Mouse (Mus musculus) midbrain, embryonic 16.5 days (tissue): ENCODE results near the gene Wbp2. TPM values are rescaled to one million over a fixed set of nuclear protein-coding genes. Genes with fewer than 3 reads are reported as not detected.
"Not testable (repeated sequence)": the region's sequence is repeated elsewhere in the genome, so short reads cannot be mapped to it uniquely, and the experiment has no call there.

Experiments
- ATAC-seq: fragments of 200-750 bp; cut with Nextera tagmentation; 2 replicates; pipeline ENCODE4 v1.8.0; 2017; ENCODE audit warnings: moderate TSS enrichment
- H3K27ac ChIP-seq: fragments of 300-500 bp; sonication (generic); 2 replicates; pipeline ENCODE4 v1.5.1; 2014; ENCODE audit warnings: mild to moderate bottlenecking, low read length, mixed read lengths
- H3K27me3 ChIP-seq: fragments of 300-500 bp; sonication (generic); 2 replicates; pipeline ENCODE4 v1.6.1; 2014; ENCODE audit warnings: low read depth, low read length, mixed read lengths; ENCODE audit not compliant: control insufficient read depth, insufficient read depth
- H3K36me3 ChIP-seq: fragments of 300-500 bp; sonication (generic); 2 replicates; pipeline ENCODE4 v1.6.1; 2014; ENCODE audit warnings: mild to moderate bottlenecking, low read length, moderate library complexity, mixed read lengths; ENCODE audit not compliant: control insufficient read depth, insufficient read depth
- H3K4me1 ChIP-seq: fragments of 300-500 bp; sonication (generic); 2 replicates; pipeline ENCODE4 v1.6.1; 2014; ENCODE audit warnings: mild to moderate bottlenecking, low read length, mixed read lengths; ENCODE audit not compliant: control insufficient read depth, insufficient read depth
- H3K4me2 ChIP-seq: fragments of 300-500 bp; sonication (generic); 2 replicates; pipeline ENCODE4 v1.6.1; 2014; ENCODE audit warnings: mild to moderate bottlenecking, low read length, mixed read lengths
- H3K4me3 ChIP-seq: fragments of 300-500 bp; sonication (generic); 2 replicates; pipeline ENCODE4 v1.5.1; 2014; ENCODE audit warnings: low read depth, mild to moderate bottlenecking, low read length, moderate library complexity, mixed read lengths
- H3K9ac ChIP-seq: fragments of 300-500 bp; sonication (generic); 2 replicates; pipeline ENCODE4 v1.6.1; 2014; ENCODE audit warnings: low read depth, low read length, mixed read lengths
- H3K9me3 ChIP-seq: fragments of 300-500 bp; sonication (generic); replicated peaks from 2 replicates; pipeline ENCODE4 v1.6.1; 2014; ENCODE audit warnings: mild to moderate bottlenecking, low read length, mixed read lengths; ENCODE audit not compliant: control insufficient read depth, poor library complexity, severe bottlenecking
- WGBS: fragments of 180-500 bp; shearing (Covaris S2); extraction: QIAGEN DNeasy Blood & Tissue Kit; methylation state at CpG from one replicate; pipeline ENCODE4 v1.1.7; 2014; 5-methylcytosine and 5-hydroxymethylcytosine counted together
- polyA plus RNA-seq: library from polyadenylated mRNA; unstranded; fragments of >200 nt; fragmentation: Nextera tagmentation; extraction: Ambion mirVana; gene quantifications from 2 replicates; pipeline ENCODE4 v1.2.1, GENCODE M21; 2015

Wbp2 gene
- polyA plus RNA-seq, 1 experiment from 2014 or later: 206 TPM

DNA sequence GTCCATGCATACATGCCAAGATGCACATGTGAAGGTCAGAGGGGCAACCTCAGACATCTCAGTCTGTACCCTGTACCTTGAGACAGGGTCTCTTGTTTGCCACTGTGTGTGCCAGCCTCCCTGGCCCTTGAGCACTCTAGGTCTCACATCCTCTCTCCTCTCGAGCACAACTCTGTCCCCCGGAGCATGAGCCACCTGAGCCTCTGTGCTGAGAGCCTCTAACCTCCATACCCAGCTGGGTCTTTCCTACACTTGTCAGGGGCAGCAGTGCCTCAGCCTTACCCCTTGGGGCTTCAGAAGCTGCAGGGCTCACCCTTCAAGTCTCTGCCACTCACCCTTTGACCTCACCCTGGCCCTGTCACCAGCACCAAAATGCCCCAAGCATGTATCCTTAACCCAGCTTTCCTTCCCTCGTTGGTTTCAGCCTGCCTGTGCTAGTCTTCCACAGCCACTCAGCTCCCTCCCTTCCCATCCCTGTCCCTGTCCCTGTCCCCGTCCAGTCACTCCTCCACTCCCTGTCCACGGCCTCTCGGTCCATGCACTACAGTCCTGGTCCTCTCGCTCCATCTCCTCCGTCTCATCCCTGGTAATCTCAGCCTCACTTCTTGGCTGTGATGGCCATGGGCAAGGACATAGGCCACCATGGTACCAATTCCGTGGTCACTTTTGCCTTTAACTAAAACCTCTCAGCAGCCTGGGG lies 42.4 kb upstream of the Wbp2 start:
- Histone ChIP-seq H3K4me3 (no peak overlapping the region), H3K27ac (no peak overlapping the region), H3K4me2 (no peak overlapping the region), H3K9me3 (no peaks in the 10 kb centered on the region), H3K36me3 (peaks cover 12% of the 10 kb centered on the region), H3K27me3 (no peaks in the 10 kb centered on the region), H3K4me1 (peaks cover 14% of the 10 kb centered on the region), H3K9ac (0 out of 2 replicates have a peak overlapping the region, but pooled peaks have one; percentile 76)
- no peak for ATAC-seq
- 81% methylated on average over 9 of the region's 9 CpGs for WGBS

DNA sequence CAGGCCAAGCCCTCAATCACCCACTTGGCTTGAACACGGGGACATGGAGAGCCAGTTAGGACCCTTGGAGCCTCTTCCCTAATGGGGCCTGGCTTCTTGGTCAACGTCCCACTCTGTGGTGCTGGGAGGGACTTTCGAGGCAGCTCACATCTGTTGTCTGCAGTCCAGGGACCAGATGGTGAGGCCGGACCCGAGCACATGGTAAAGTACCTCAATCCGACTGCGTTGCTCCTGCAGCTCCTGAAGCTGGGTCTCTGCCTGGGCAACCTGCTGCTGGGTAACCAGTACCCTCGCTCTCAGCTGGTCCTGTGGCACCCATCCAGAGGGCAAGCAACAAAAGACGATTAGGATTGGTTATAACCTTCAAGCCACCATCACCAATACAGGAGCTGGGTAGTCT lies 41.2 kb upstream of the Wbp2 start:
- Histone ChIP-seq H3K4me1 (peaks cover 14% of the 10 kb centered on the region), H3K27ac (no peak overlapping the region), H3K4me2 (no peak overlapping the region), H3K27me3 (no peaks in the 10 kb centered on the region), H3K4me3 (no peak overlapping the region), H3K9ac (0 out of 2 replicates have a peak overlapping the region, but pooled peaks have one; percentile 16), H3K9me3 (no peaks in the 10 kb centered on the region), H3K36me3 (peaks cover 12% of the 10 kb centered on the region)
- 71% methylated on average over 9 of the region's 9 CpGs for WGBS
- ATAC-seq: no peak

DNA sequence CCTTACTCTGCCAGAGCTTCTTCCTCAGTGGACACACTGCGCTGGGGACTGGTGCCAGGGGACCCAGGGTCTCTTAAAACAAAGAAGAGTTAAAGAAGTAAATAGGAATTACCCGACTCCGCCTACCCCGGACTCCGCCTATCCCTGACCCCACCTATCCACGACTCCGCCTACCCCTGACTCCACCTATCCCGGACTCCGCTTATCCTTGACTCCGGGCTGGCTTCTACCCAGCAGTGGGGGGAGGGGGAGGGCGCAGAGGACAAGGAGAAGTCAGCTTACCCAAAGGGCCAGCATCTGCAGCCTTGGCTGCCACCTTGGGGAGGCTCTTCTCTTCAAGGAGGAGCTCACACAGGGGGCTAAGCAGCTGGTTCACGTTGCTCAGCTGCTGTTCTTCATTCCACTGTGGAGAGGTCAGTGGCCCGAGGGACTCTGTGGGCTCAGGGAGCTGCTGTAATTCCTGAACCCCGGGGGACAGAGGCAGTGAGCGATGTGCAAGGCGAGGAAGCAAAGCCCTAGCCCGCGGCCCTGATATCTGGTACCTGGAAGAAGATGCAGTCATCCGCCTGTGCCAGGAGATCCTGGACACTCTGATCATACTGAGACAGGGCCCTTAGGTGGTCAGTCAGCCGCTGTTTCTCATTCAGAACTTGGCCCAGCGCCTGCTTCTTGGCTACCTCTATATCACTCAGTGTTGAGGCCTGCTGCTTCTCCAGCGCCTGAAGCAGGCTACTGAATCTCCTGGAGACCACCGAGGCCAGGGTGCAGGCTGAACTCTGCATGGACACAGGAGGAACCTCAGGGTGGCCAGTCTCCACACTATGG lies 40.6 kb upstream of the Wbp2 start, which contains the start of gene Trim47:
Gene Trim47, minus strand, starts transcription at position 55 of the 825 bp plus-strand sequence.
- Histone ChIP-seq H3K36me3 (peaks cover 9% of the 10 kb centered on the region), H3K27ac (no peak within 1 kb of the TSS), H3K9me3 (no peaks in the 10 kb centered on the region), H3K27me3 (no peaks in the 10 kb centered on the region), H3K9ac (0 out of 2 replicates have a peak within 1 kb of the TSS, but pooled peaks have one; percentile 16), H3K4me2 (no peak within 1 kb of the TSS), H3K4me3 (no peak within 1 kb of the TSS), H3K4me1 (peaks cover 14% of the 10 kb centered on the region)
- ATAC-seq: no peak
- WGBS: 28% methylated on average over 23 of the region's 23 CpGs

DNA sequence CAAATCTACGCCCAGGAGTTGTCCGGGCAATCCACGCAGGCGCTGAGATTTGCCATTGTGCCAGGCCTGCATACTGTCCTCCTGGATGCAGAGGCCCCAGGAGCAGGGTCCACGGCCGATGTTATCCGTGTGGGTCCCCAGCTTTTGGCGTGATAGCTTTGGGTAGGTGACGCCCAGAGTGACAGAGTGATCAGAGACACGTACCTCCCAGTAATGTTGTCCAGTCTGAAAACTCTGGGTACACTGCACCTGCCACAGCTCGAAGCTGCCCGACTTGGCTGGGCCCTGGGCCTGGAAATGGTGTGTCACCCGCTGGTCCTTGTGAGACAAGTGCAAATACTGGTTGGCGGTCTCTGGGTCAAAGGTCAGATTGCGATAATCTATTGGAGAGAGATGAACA lies 39.5 kb upstream of the Wbp2 start:
- Histone ChIP-seq H3K9me3 (no peaks in the 10 kb centered on the region), H3K4me3 (no peak overlapping the region), H3K27me3 (no peaks in the 10 kb centered on the region), H3K27ac (no peak overlapping the region), H3K9ac (no peak overlapping the region), H3K4me1 (peaks cover 9% of the 10 kb centered on the region), H3K36me3 (peaks cover 8% of the 10 kb centered on the region; the same call in 1 of the 2 replicates), H3K4me2 (no peak overlapping the region)
- ATAC-seq: no peak
- WGBS: 95% methylated on average over 15 of the region's 15 CpGs

DNA sequence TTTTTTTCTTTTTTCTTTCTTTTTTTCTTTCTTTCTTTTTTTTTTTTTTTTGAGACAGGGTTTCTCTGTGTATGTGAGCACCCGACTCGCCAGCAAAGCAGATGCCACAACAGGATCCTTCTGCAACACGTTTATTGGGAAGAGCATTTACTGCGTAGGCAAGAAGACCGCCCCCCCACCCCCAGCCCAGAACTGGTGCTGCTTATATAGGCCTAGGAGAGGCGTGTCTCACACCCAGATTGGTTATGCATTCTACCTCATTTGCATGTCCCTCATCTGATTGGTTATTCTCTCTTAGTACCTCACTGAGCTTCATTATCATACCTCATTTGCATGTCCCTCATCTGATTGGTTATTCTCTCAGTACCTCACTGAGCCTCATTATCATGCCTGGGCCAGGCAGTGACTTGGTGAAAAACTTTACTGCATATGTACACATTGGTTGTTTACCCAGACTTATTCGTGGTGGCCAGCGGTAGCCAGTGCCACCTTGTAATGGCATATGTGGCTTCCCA lies 35.0 kb upstream of the Wbp2 start:
- H3K4me3 ChIP-seq, H3K27me3 ChIP-seq, H3K4me1 ChIP-seq, H3K4me2 ChIP-seq, H3K9me3 ChIP-seq, H3K27ac ChIP-seq, ATAC-seq, H3K36me3 ChIP-seq, H3K9ac ChIP-seq: not testable (repeated sequence)
- WGBS: 94% methylated on average over 8 of the region's 8 CpGs

DNA sequence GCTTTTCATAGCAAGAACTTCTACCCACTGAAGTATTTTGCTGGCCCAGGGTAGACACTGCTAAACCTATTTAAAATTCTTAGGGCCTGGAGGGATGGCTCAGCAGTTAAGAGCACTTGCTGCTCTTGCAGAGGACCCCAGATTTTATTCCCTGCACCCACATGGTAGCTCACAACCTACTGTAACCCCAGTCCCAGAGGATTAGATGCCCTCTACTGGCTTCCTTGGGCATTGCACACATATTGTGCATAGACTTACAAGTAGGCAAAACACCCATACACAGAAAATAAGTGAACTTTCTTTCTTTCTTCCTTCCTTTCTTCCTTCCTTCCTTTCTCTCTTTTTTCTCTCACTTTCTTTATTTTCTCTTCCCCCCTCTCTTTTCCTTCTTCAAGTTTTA lies 31.0 kb upstream of the Wbp2 start:
- Histone ChIP-seq H3K27ac (no peak overlapping the region), H3K4me3 (no peak overlapping the region), H3K4me2 (no peak overlapping the region), H3K27me3 (no peaks in the 10 kb centered on the region), H3K4me1 (no peaks in the 10 kb centered on the region), H3K9ac (no peak overlapping the region), H3K36me3 (no peaks in the 10 kb centered on the region), H3K9me3 (no peaks in the 10 kb centered on the region)
- ATAC-seq: no peak

DNA sequence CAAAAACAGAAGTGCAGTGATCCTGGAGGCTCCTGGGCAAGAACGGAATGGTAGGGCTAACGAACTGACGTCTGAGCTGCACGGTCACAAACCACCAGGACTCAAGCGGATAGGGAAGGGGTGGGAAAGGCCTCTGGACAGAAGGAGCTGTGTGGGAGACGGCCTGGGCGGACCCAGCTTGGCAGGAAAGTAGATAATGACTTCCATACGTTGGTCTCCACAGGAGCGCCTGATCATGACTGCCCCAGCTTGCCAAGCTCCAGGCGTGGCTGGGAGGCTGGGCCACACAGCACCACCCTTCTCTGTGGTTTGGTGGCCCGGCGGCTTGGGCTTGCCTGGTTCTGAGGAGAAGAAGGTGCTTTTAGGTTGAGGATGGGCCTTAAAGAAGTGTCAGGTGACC lies 30.4 kb upstream of the Wbp2 start:
- H3K9me3 ChIP-seq: no peaks in the 10 kb centered on the region
- H3K4me3 ChIP-seq: no peak overlapping the region
- 77% methylated on average over 11 of the region's 12 CpGs for WGBS
- no peak overlapping the region for H3K9ac ChIP-seq
- no peaks in the 10 kb centered on the region for H3K27me3 ChIP-seq
- H3K4me1 ChIP-seq: no peaks in the 10 kb centered on the region
- no peaks in the 10 kb centered on the region for H3K36me3 ChIP-seq
- ATAC-seq: no peak
- no peak overlapping the region for H3K4me2 ChIP-seq
- no peak overlapping the region for H3K27ac ChIP-seq

DNA sequence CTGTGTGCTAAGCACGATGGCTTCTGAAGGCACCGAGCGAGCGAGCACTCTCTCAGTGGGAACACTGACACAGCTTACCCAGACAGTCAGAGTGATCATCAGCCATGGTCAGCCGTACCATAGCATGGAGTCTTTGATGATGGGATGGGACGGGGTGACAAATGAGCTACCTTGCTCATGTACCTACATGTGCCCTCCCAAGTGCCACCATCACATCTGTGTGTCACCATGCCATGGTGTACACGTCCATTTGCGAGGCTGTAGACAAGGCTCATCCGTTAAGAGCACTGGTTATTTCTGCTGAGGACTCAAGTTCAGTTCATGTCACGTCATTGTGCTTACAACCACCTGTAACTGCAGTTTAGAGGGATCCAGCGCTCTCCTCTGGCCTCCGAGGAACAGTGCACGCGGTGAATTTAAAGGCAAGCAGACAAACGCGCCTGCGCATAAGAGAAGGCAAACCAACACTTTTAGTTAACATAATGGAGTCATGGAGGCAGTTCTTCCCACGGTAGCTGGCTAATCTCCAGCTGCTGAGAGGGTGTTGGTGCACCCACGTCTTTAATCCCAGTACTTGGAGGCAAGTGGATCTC lies 24.9 kb upstream of the Wbp2 start:
- 84% methylated on average over 19 of the region's 19 CpGs for WGBS
- no peaks in the 10 kb centered on the region for H3K9me3 ChIP-seq
- H3K9ac ChIP-seq: no peak overlapping the region
- H3K36me3 ChIP-seq: no peaks in the 10 kb centered on the region
- no peak overlapping the region for H3K4me2 ChIP-seq
- peaks cover 10% of the 10 kb centered on the region; the same call in 1 of the 2 replicates for H3K4me1 ChIP-seq
- H3K27me3 ChIP-seq: peaks cover 40% of the 10 kb centered on the region
- H3K27ac ChIP-seq: no peak overlapping the region
- no peak for ATAC-seq
- no peak overlapping the region for H3K4me3 ChIP-seq
